Mouse (Mus musculus): ENCODE data around the gene Stoml2.

Stoml2 gene

GRCm38 (mm10) chr4:43031237-43031995, at the start of gene Stoml2:
TSS of gene Stoml2 (minus strand) at chr4:43031710.
- Histone ChIP-seq H3K4me1 (replicated peaks; ENCODE audit: low read depth, low read length) (peaks cover 47% of the 10 kb centered on the region), H3K4me3 (replicated peaks; ENCODE audit: low read length) (peak within 1 kb of the TSS; percentile 94), H3K36me3 (ENCODE audit: insufficient read depth, low read length) (peaks cover 69% of the 10 kb centered on the region), H3K9me3 (ENCODE audit: low read length) (no peaks in the 10 kb centered on the region), H3K27me3 (ENCODE audit: insufficient read depth, low read length) (no peaks in the 10 kb centered on the region)
- TF ChIP-seq NANOG (IDR thresholded peaks at IDR 0.05; ENCODE audit: borderline replicate concordance, low read length) (no peak), POU5F1 (IDR thresholded peaks at IDR 0.05; ENCODE audit: borderline replicate concordance, low read length) (no peak), CTCF (conservative IDR thresholded peaks at IDR 0.05; ENCODE audit: low read length) (no peak)

- no peak for TF ChIP-seq CTCF (conservative IDR thresholded peaks at IDR 0.05; ENCODE audit: low read length)
- no peak for TF ChIP-seq POU5F1 (IDR thresholded peaks at IDR 0.05; ENCODE audit: borderline replicate concordance, low read length)
- no peak for TF ChIP-seq NANOG (IDR thresholded peaks at IDR 0.05; ENCODE audit: borderline replicate concordance, low read length)
- H3K4me3 ChIP-seq (replicated peaks; ENCODE audit: low read length) = no peak overlapping the region
- H3K27me3 ChIP-seq (ENCODE audit: insufficient read depth, low read length) = no peaks in the 10 kb centered on the region
- H3K9me3 ChIP-seq (ENCODE audit: low read length) = no peaks in the 10 kb centered on the region
- H3K4me1 ChIP-seq (replicated peaks; ENCODE audit: low read depth, low read length) = no peaks in the 10 kb centered on the region
- H3K36me3 ChIP-seq (ENCODE audit: insufficient read depth, low read length) = no peaks in the 10 kb centered on the region
These were observed 46.7 kb upstream of the Stoml2 start for GRCm38 (mm10) chr4:43078071-43078718.

- Histone ChIP-seq H3K9me3 (ENCODE audit: low read length) (no peaks in the 10 kb centered on the region), H3K27me3 (ENCODE audit: insufficient read depth, low read length) (no peaks in the 10 kb centered on the region), H3K36me3 (ENCODE audit: insufficient read depth, low read length) (no peaks in the 10 kb centered on the region), H3K4me3 (replicated peaks; ENCODE audit: low read length) (no peak overlapping the region), H3K4me1 (replicated peaks; ENCODE audit: low read depth, low read length) (no peaks in the 10 kb centered on the region)
- no peak for TF ChIP-seq POU5F1 (IDR thresholded peaks at IDR 0.05; ENCODE audit: borderline replicate concordance, low read length)
- TF ChIP-seq CTCF (conservative IDR thresholded peaks at IDR 0.05; ENCODE audit: low read length) = no peak
- no peak for TF ChIP-seq NANOG (IDR thresholded peaks at IDR 0.05; ENCODE audit: borderline replicate concordance, low read length)
These were observed 43.4 kb upstream of the Stoml2 start for GRCm38 (mm10) chr4:43074923-43075322.

DNA sequence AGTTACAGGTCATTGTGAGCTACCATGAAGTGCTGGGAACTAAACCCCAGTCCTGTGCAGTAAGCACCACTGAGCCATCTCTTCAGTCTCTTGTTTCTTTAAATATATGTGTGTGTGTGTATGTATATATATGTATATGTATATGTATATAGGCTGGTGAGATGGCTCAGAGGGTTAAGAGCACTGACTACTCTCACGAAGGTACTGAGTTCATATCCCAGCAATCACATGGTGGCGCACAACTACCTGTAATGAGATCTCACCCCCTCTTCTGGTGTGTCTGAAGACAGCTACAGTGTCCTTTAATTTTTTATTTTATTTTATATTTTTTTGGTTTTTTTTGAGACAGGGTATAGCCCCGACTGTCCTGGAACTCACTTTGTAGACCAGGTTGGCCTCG, 34.0 kb upstream of the Stoml2 start:
- Histone ChIP-seq H3K4me3 (replicated peaks; ENCODE audit: low read length) (no peak overlapping the region), H3K9me3 (ENCODE audit: low read length) (no peaks in the 10 kb centered on the region), H3K27me3 (ENCODE audit: insufficient read depth, low read length) (peaks cover 12% of the 10 kb centered on the region), H3K4me1 (replicated peaks; ENCODE audit: low read depth, low read length) (peaks cover 4% of the 10 kb centered on the region; the same call in 1 of the 2 replicates), H3K36me3 (ENCODE audit: insufficient read depth, low read length) (no peaks in the 10 kb centered on the region)
- TF ChIP-seq POU5F1 (IDR thresholded peaks at IDR 0.05; ENCODE audit: borderline replicate concordance, low read length) (no peak), CTCF (conservative IDR thresholded peaks at IDR 0.05; ENCODE audit: low read length) (no peak), NANOG (IDR thresholded peaks at IDR 0.05; ENCODE audit: borderline replicate concordance, low read length) (no peak)

DNA sequence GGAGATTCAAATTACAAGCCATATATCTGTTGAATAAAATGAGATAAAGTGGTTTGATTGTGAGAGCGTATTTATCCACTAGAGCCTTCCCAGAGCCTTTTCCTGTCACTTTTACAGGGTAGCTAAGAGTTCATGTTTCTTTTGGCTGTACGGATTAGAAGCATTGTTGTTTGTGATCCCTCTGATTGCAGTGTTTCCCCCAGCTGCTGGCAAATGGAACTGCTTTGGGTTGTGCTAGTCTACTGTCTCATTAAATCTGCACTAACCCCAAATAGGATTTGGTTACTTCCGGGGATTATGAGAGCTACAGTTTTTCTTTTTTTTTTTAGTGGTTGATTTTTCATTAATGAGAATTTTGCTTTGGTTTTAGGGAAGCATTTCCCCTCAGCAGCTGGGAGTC, 28.8 kb upstream of the Stoml2 start:
- TF ChIP-seq CTCF (conservative IDR thresholded peaks at IDR 0.05; ENCODE audit: low read length) (no peak), NANOG (IDR thresholded peaks at IDR 0.05; ENCODE audit: borderline replicate concordance, low read length) (no peak), POU5F1 (IDR thresholded peaks at IDR 0.05; ENCODE audit: borderline replicate concordance, low read length) (no peak)
- Histone ChIP-seq H3K36me3 (ENCODE audit: insufficient read depth, low read length) (no peaks in the 10 kb centered on the region), H3K9me3 (ENCODE audit: low read length) (no peaks in the 10 kb centered on the region), H3K27me3 (ENCODE audit: insufficient read depth, low read length) (peaks cover 32% of the 10 kb centered on the region), H3K4me1 (replicated peaks; ENCODE audit: low read depth, low read length) (peaks cover 17% of the 10 kb centered on the region), H3K4me3 (replicated peaks; ENCODE audit: low read length) (no peak overlapping the region)

- TF ChIP-seq CTCF (conservative IDR thresholded peaks at IDR 0.05; ENCODE audit: low read length) = no peak
- no peak for TF ChIP-seq NANOG (IDR thresholded peaks at IDR 0.05; ENCODE audit: borderline replicate concordance, low read length)
- TF ChIP-seq POU5F1 (IDR thresholded peaks at IDR 0.05; ENCODE audit: borderline replicate concordance, low read length) = no peak
- H3K36me3 ChIP-seq (ENCODE audit: insufficient read depth, low read length) = no peaks in the 10 kb centered on the region
- peaks cover 17% of the 10 kb centered on the region for H3K4me1 ChIP-seq (replicated peaks; ENCODE audit: low read depth, low read length)
- H3K27me3 ChIP-seq (ENCODE audit: insufficient read depth, low read length) = peaks cover 32% of the 10 kb centered on the region
- no peaks in the 10 kb centered on the region for H3K9me3 ChIP-seq (ENCODE audit: low read length)
- peak overlapping the region; percentile 94 for H3K4me3 ChIP-seq (replicated peaks; ENCODE audit: low read length)
These were observed 28.2 kb upstream of the Stoml2 start for GRCm38 (mm10) chr4:43059697-43060096.

- H3K36me3 ChIP-seq (ENCODE audit: insufficient read depth, low read length) = no peaks in the 10 kb centered on the region
- peaks cover 17% of the 10 kb centered on the region for H3K4me1 ChIP-seq (replicated peaks; ENCODE audit: low read depth, low read length)
- peak within 1 kb of the TSS; percentile 94 for H3K4me3 ChIP-seq (replicated peaks; ENCODE audit: low read length)
- H3K9me3 ChIP-seq (ENCODE audit: low read length) = no peaks in the 10 kb centered on the region
- TF ChIP-seq NANOG (IDR thresholded peaks at IDR 0.05; ENCODE audit: borderline replicate concordance, low read length) (no peak), CTCF (conservative IDR thresholded peaks at IDR 0.05; ENCODE audit: low read length) (no peak), POU5F1 (IDR thresholded peaks at IDR 0.05; ENCODE audit: borderline replicate concordance, low read length) (no peak)
- peaks cover 32% of the 10 kb centered on the region for H3K27me3 ChIP-seq (ENCODE audit: insufficient read depth, low read length)
These were observed 27.5 kb upstream of the Stoml2 start, which contains the start of gene Unc13b for GRCm38 (mm10) chr4:43058753-43059654. TSS of gene Unc13b (plus strand) at chr4:43058953.

DNA sequence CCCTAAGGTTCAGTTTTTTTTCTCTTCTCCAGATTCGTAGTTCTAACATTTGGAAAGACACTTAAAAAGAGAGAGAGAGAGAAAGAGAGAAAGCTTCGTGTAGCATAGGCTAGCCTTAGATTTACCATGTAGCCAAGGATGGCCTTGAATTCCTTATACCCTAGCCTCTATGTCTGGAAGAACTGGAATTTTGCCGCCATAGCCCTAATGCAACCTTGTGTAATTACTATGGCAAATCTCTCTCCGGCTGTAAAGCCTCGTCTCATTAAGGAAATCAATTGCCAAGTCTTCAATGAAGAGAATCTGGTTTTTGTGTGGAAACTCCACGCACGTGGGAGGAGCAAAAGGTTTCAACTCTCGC, 26.9 kb upstream of the Stoml2 start:
- no peaks in the 10 kb centered on the region for H3K36me3 ChIP-seq (ENCODE audit: insufficient read depth, low read length)
- H3K9me3 ChIP-seq (ENCODE audit: low read length) = no peaks in the 10 kb centered on the region
- peaks cover 13% of the 10 kb centered on the region for H3K4me1 ChIP-seq (replicated peaks; ENCODE audit: low read depth, low read length)
- peak overlapping the region; percentile 94 for H3K4me3 ChIP-seq (replicated peaks; ENCODE audit: low read length)
- TF ChIP-seq NANOG (IDR thresholded peaks at IDR 0.05; ENCODE audit: borderline replicate concordance, low read length) (no peak), POU5F1 (IDR thresholded peaks at IDR 0.05; ENCODE audit: borderline replicate concordance, low read length) (no peak), CTCF (conservative IDR thresholded peaks at IDR 0.05; ENCODE audit: low read length) (no peak)
- peaks cover 32% of the 10 kb centered on the region for H3K27me3 ChIP-seq (ENCODE audit: insufficient read depth, low read length)

Data from E14TG2a.4 (cell line).